Mouse (Mus musculus): ENCODE measurements around the gene Pex19. TPM values are rescaled to one million over a fixed set of nuclear protein-coding genes. Genes with fewer than 3 reads are reported as not detected.

Pex19 gene
- polyA plus RNA-seq, 1 experiment from 2014 or later: 128 TPM

Other genes starting within 250 kb of the Pex19 start
- gene Gm10521, start 231.1 kb upstream of the Pex19 start, polyA plus RNA-seq (2015; fragmentation: Nextera tagmentation; extraction: Ambion mirVana): 0.08 TPM in 1 of 2 replicates, not detected in the other
- 0.85 and 4.5 TPM in 2 replicates for gene Slamf6, start 209.2 kb upstream of the Pex19 start, polyA plus RNA-seq (2015; fragmentation: Nextera tagmentation; extraction: Ambion mirVana)
- 10.8 and 12.2 TPM in 2 replicates for gene Vangl2, start 98.3 kb upstream of the Pex19 start, polyA plus RNA-seq (2015; fragmentation: Nextera tagmentation; extraction: Ambion mirVana)
- gene Nhlh1, start 69.2 kb upstream of the Pex19 start, polyA plus RNA-seq (2015; fragmentation: Nextera tagmentation; extraction: Ambion mirVana): not detected in 2 replicates
- 242 and 253 TPM in 2 replicates for gene Copa, start 44.2 kb upstream of the Pex19 start, polyA plus RNA-seq (2015; fragmentation: Nextera tagmentation; extraction: Ambion mirVana)
- 146 TPM in 2 replicates for gene Ncstn, start 44.0 kb upstream of the Pex19 start, polyA plus RNA-seq (2015; fragmentation: Nextera tagmentation; extraction: Ambion mirVana)
- 133 and 141 TPM in 2 replicates for gene Dcaf8, start 21.3 kb downstream of the Pex19 start, polyA plus RNA-seq (2015; fragmentation: Nextera tagmentation; extraction: Ambion mirVana)
- gene Pea15a, start 80.0 kb downstream of the Pex19 start, polyA plus RNA-seq (2015; fragmentation: Nextera tagmentation; extraction: Ambion mirVana): 139 and 147 TPM in 2 replicates
- gene Casq1, start 93.1 kb downstream of the Pex19 start, polyA plus RNA-seq (2015; fragmentation: Nextera tagmentation; extraction: Ambion mirVana): 7.9 and 15.3 TPM in 2 replicates
- gene Atp1a4, start 131.7 kb downstream of the Pex19 start, polyA plus RNA-seq (2015; fragmentation: Nextera tagmentation; extraction: Ambion mirVana): not detected in 2 replicates
- 42.5 and 46.0 TPM in 2 replicates for gene Igsf8, start 134.9 kb downstream of the Pex19 start, polyA plus RNA-seq (2015; fragmentation: Nextera tagmentation; extraction: Ambion mirVana)
- 6.2 and 6.7 TPM in 2 replicates for gene Atp1a2, start 171.3 kb downstream of the Pex19 start, polyA plus RNA-seq (2015; fragmentation: Nextera tagmentation; extraction: Ambion mirVana)
- not detected in 2 replicates for gene Kcnj9, start 202.6 kb downstream of the Pex19 start, polyA plus RNA-seq (2015; fragmentation: Nextera tagmentation; extraction: Ambion mirVana)
- gene Kcnj10, start 214.5 kb downstream of the Pex19 start, polyA plus RNA-seq (2015; fragmentation: Nextera tagmentation; extraction: Ambion mirVana): 0.15 and 0.20 TPM in 2 replicates
- 5.0 and 6.2 TPM in 2 replicates for gene Pigm, start 249.8 kb downstream of the Pex19 start, polyA plus RNA-seq (2015; fragmentation: Nextera tagmentation; extraction: Ambion mirVana)

All from lung, embryonic 16.5 days (tissue).